ENCODE assay signal across 15 mouse cellular contexts in the genomic region with DNA sequence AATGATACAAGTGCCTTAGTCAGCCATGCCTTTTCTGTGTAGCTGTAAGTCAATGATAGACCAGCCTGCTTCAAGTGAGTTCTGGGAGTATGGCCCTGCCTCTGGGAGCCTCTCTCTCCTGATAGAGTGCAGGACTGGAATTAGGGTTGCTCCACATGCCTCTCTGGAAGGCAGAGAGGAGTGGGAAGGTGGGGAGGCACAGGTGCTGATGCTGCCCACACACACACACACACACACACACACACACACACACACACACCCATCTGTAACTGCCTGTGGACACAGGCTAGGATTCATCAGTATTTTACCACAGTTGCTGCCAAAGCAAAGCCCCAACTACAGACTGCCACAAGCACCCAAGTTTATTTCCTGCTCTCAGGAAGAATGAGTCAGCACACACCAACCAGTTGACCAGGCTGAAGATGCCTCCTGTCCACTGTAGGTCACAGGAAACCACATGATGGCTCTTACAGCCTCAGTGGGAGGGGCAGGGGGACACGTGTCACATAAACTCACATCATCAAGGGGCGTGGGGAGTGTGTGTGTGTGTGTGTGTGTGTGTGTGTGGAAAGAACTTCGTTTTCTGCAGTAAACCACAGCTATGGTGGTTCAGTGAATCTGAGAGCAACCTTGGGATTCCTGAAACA. TPM values are rescaled to one million over a fixed set of nuclear protein-coding genes. Genes with fewer than 3 reads are reported as not detected.
DNase-seq lines count a peak whose midpoint lies in the region; ATAC-seq and TF ChIP-seq lines count a peak whose summit lies in the region.
"Had no signal": no experiment of that assay in that cellular context is flagged by ENCODE, and none has a peak within 500 bp of the region (broad histone marks: within the 10 kb centered on the region; RNA-seq: fewer than 3 reads in every experiment).

No protein-coding gene starts in this region.

- H3K9ac ChIP-seq in heart, embryonic 11.5 days (ENCODE audit: low read depth, low read length): no peak overlapping the region
- H3K9ac ChIP-seq in CH12.LX (ENCODE audit: insufficient read depth, low read depth): no peak overlapping the region
- H3K9ac ChIP-seq in forebrain, embryonic 15.5 days (replicated peaks): no peak overlapping the region
- H3K9ac ChIP-seq in hindbrain, embryonic 13.5 days: no peak overlapping the region
- H3K9ac ChIP-seq: limb, embryonic 12.5 days had no signal

- no peak overlapping the region for H3K27ac ChIP-seq in heart, embryonic 11.5 days (ENCODE audit: low read depth, low read length)
- no peak overlapping the region for H3K27ac ChIP-seq in CH12.LX (ENCODE audit: insufficient read depth, low read depth)
- H3K27ac ChIP-seq in forebrain, embryonic 15.5 days (replicated peaks): no peak overlapping the region
- no peak overlapping the region for H3K27ac ChIP-seq in hindbrain, embryonic 13.5 days
- H3K27ac ChIP-seq: layer of hippocampus, adult 2 months; limb, embryonic 12.5 days had no signal

- no peak overlapping the region for H3K4me3 ChIP-seq in heart, embryonic 11.5 days (ENCODE audit: low read depth, low read length)
- no peak overlapping the region for H3K4me3 ChIP-seq in CH12.LX (replicated peaks in 1 of 3; ENCODE audit: low read depth in 2 of 3, low read length in 2 of 3, poor library complexity in 1 of 3)
- no peak overlapping the region for H3K4me3 ChIP-seq in forebrain, embryonic 15.5 days
- H3K4me3 ChIP-seq in hindbrain, embryonic 13.5 days: no peak overlapping the region
- H3K4me3 ChIP-seq: layer of hippocampus, adult 2 months; limb, embryonic 12.5 days had no signal

- TF ChIP-seq EP300 in CH12.LX (IDR thresholded peaks at IDR 0.05; ENCODE audit: low read length): no peak

- WGBS in heart, embryonic 11.5 days (ENCODE audit: insufficient replicate concordance): 54% methylated on average over 3 of the region's 3 CpGs
- 56% methylated on average over 3 of the region's 3 CpGs for WGBS in forebrain, embryonic 15.5 days
- WGBS in hindbrain, embryonic 13.5 days: 68% methylated on average over 3 of the region's 3 CpGs

- no peak for ATAC-seq in heart, embryonic 11.5 days (replicated peaks; ENCODE audit: insufficient number of reproducible peaks, low FRiP score, low TSS enrichment)
- ATAC-seq in granulocyte monocyte progenitor cell, adult 5-6 weeks (replicated peaks; ENCODE audit: poor library complexity, severe bottlenecking): peak; percentile 91
- ATAC-seq in megakaryocyte, adult 5-6 weeks (ENCODE audit: poor library complexity, severe bottlenecking): peak; percentile 93
- no peak for ATAC-seq in forebrain, embryonic 15.5 days (replicated peaks)
- no peak for ATAC-seq in hindbrain, embryonic 13.5 days (ENCODE audit: low FRiP score)
- ATAC-seq: activated CD4-positive, CD25-positive, alpha-beta regulatory T cell, adult 4 months had no signal

- H3K9me3 ChIP-seq in heart, embryonic 11.5 days (replicated peaks; ENCODE audit: control insufficient read depth, low read length): no peaks in the 10 kb centered on the region
- H3K9me3 ChIP-seq in CH12.LX (replicated peaks; ENCODE audit: low read length): peaks cover 9% of the 10 kb centered on the region
- no peaks in the 10 kb centered on the region for H3K9me3 ChIP-seq in forebrain, embryonic 15.5 days
- no peaks in the 10 kb centered on the region for H3K9me3 ChIP-seq in hindbrain, embryonic 13.5 days
- H3K9me3 ChIP-seq: limb, embryonic 12.5 days had no signal

- in situ Hi-C loops in CH12.LX (cut with MboI; ENCODE audit: low pct_ligation_motif_present, low pct_unique_long_range_greater_than_20kb, low sequenced_read_pairs): no loop called here

- TF ChIP-seq CTCF in CH12.LX (conservative IDR thresholded peaks at IDR 0.05 in 1 of 2, IDR thresholded peaks at IDR 0.05 in 1 of 2; ENCODE audit: low read depth in 2 of 2, low read length in 2 of 2): no peak

- peak; percentile 90 for DNase-seq in heart, adult 11 months
- no peak for DNase-seq in CH12.LX (ENCODE audit: extremely low read depth)
- DNase-seq in urinary bladder, adult 18-20 months (ENCODE audit: low spot score in 2 of 2): no peak
- DNase-seq: cerebellum, postnatal 14 days; gastrocnemius, postnatal 25 days had no signal

- no peak overlapping the region for H3K4me2 ChIP-seq in heart, embryonic 11.5 days
- H3K4me2 ChIP-seq in CH12.LX (ENCODE audit: insufficient read depth, low read depth, poor library complexity, severe bottlenecking): no peak overlapping the region
- H3K4me2 ChIP-seq in forebrain, embryonic 15.5 days (replicated peaks): no peak overlapping the region
- H3K4me2 ChIP-seq in hindbrain, embryonic 13.5 days: no peak overlapping the region
- H3K4me2 ChIP-seq: limb, embryonic 12.5 days had no signal

- H3K4me1 ChIP-seq in heart, embryonic 11.5 days (ENCODE audit: control insufficient read depth, insufficient read depth, low read length): no peaks in the 10 kb centered on the region; the same call in 1 of the 2 replicates
- H3K4me1 ChIP-seq in CH12.LX (ENCODE audit: control insufficient read depth in 1 of 2, insufficient read depth in 2 of 2): peaks cover 8 to 22% of the 10 kb centered on the region in 2 experiments
- no peaks in the 10 kb centered on the region for H3K4me1 ChIP-seq in forebrain, embryonic 15.5 days
- H3K4me1 ChIP-seq in hindbrain, embryonic 13.5 days (replicated peaks): no peaks in the 10 kb centered on the region
- H3K4me1 ChIP-seq: limb, embryonic 12.5 days had no signal

- no peaks in the 10 kb centered on the region for H3K27me3 ChIP-seq in heart, embryonic 11.5 days (ENCODE audit: control insufficient read depth, insufficient read depth, low read length)
- peaks cover 5% of the 10 kb centered on the region for H3K27me3 ChIP-seq in CH12.LX (replicated peaks)
- no peaks in the 10 kb centered on the region for H3K27me3 ChIP-seq in forebrain, embryonic 15.5 days
- H3K27me3 ChIP-seq in hindbrain, embryonic 13.5 days: no peaks in the 10 kb centered on the region
- H3K27me3 ChIP-seq: limb, embryonic 12.5 days had no signal

- no peaks in the 10 kb centered on the region for H3K36me3 ChIP-seq in heart, embryonic 11.5 days (ENCODE audit: control insufficient read depth, insufficient read depth, low read length)
- H3K36me3 ChIP-seq in CH12.LX (replicated peaks in 1 of 2; ENCODE audit: control insufficient read depth in 1 of 2, insufficient read depth in 1 of 2, low read length in 1 of 2): no peaks in the 10 kb centered on the region
- no peaks in the 10 kb centered on the region for H3K36me3 ChIP-seq in forebrain, embryonic 15.5 days
- H3K36me3 ChIP-seq in hindbrain, embryonic 13.5 days: no peaks in the 10 kb centered on the region
- H3K36me3 ChIP-seq: limb, embryonic 12.5 days had no signal

- no peak for TF ChIP-seq RAD21 in CH12.LX (IDR thresholded peaks at IDR 0.05; ENCODE audit: low read depth, low read length)

- dilution Hi-C loops in CH12.LX (cut with MboI; ENCODE audit: extremely low pct_ligation_motif_present, extremely low pct_unique_long_range_greater_than_20kb, low sequenced_read_pairs): no loop called here

- no peaks in the 10 kb centered on the region for H3K79me2 ChIP-seq in CH12.LX (replicated peaks; ENCODE audit: control insufficient read depth, extremely low read depth, insufficient read depth, poor library complexity, severe bottlenecking)

- no peak for TF ChIP-seq POLR2A in CH12.LX (IDR thresholded peaks at IDR 0.05; ENCODE audit: low read depth, low read length)

RNA-seq across cellular contexts. Expression of a gene that starts 3.7 kb away (rescaled TPM):
- not detected in 2 replicates for polyA plus RNA-seq in heart, embryonic 11.5 days (2014; fragmentation: Nextera tagmentation; extraction: Ambion mirVana)
- total RNA-seq in CH12.LX (2012; rRNA removed) (not detected in 2 replicates), CH12.LX (2014; rRNA removed) (not detected in 2 replicates)
- polyA plus RNA-seq in CH12.LX (2012; ENCODE audit: insufficient read length, low read depth): 0.40 TPM in 1 of 2 replicates, not detected in the other
- total RNA-seq in granulocyte monocyte progenitor cell, adult 5-6 weeks (2014; fragmentation: Nextera tagmentation): not detected in 2 replicates
- not detected in 2 replicates for total RNA-seq in granulocyte monocyte progenitor cell, adult 5-6 weeks (2017)
- 8.6 and 13.3 TPM in 2 replicates for total RNA-seq in megakaryocyte, adult 5-6 weeks (2015)
- 1.3 and 3.1 TPM in 2 replicates for total RNA-seq in megakaryocyte, adult 5-6 weeks (2017)
- not detected in 2 replicates for polyA plus RNA-seq in forebrain, embryonic 15.5 days (2015; fragmentation: Nextera tagmentation; extraction: Ambion mirVana)
- not detected in 2 replicates for polyA plus RNA-seq in hindbrain, embryonic 13.5 days (2015; fragmentation: Nextera tagmentation; extraction: Ambion mirVana)
- total RNA-seq: gastrocnemius, postnatal 25 days; layer of hippocampus, adult 2 months; midbrain, postnatal 0 days had no signal
- polyA plus RNA-seq: activated CD4-positive, CD25-positive, alpha-beta regulatory T cell, adult 4 months; limb, embryonic 12.5 days; midbrain, postnatal 0 days; testis, adult 2 months had no signal

RNA-seq across cellular contexts. Expression of a gene that starts 24.4 kb away (rescaled TPM):
- polyA plus RNA-seq in heart, embryonic 11.5 days (2014; fragmentation: Nextera tagmentation; extraction: Ambion mirVana): not detected in 2 replicates
- total RNA-seq in CH12.LX (2012; rRNA removed) (0.17 and 0.25 TPM in 2 replicates), CH12.LX (2014; rRNA removed) (0.16 and 0.26 TPM in 2 replicates)
- 0.25 and 0.50 TPM in 2 replicates for polyA plus RNA-seq in CH12.LX (2012; ENCODE audit: insufficient read length, low read depth)
- not detected in 2 replicates for total RNA-seq in granulocyte monocyte progenitor cell, adult 5-6 weeks (2014; fragmentation: Nextera tagmentation)
- total RNA-seq in granulocyte monocyte progenitor cell, adult 5-6 weeks (2017): 0.10 and 1.2 TPM in 2 replicates
- total RNA-seq in megakaryocyte, adult 5-6 weeks (2015): 28.7 and 33.7 TPM in 2 replicates
- 28.9 and 30.5 TPM in 2 replicates for total RNA-seq in megakaryocyte, adult 5-6 weeks (2017)
- polyA plus RNA-seq in forebrain, embryonic 15.5 days (2015; fragmentation: Nextera tagmentation; extraction: Ambion mirVana): 0.08 TPM in 1 of 2 replicates, not detected in the other
- 0.06 TPM in 1 of 2 replicates, not detected in the other for polyA plus RNA-seq in hindbrain, embryonic 13.5 days (2015; fragmentation: Nextera tagmentation; extraction: Ambion mirVana)
- total RNA-seq: layer of hippocampus, adult 2 months; midbrain, postnatal 0 days had no signal
- polyA plus RNA-seq: limb, embryonic 12.5 days; midbrain, postnatal 0 days had no signal

RNA-seq across cellular contexts. Expression of a gene that starts 31.1 kb away (rescaled TPM):
- 1.7 and 2.4 TPM in 2 replicates for polyA plus RNA-seq in heart, embryonic 11.5 days (2014; fragmentation: Nextera tagmentation; extraction: Ambion mirVana)
- not detected in 2 replicates for total RNA-seq in CH12.LX (2012; rRNA removed)
- not detected in 2 replicates for total RNA-seq in CH12.LX (2014; rRNA removed)
- polyA plus RNA-seq in CH12.LX (2012; ENCODE audit: insufficient read length, low read depth): not detected in 2 replicates
- total RNA-seq in granulocyte monocyte progenitor cell, adult 5-6 weeks (2014; fragmentation: Nextera tagmentation): 24.4 and 25.9 TPM in 2 replicates
- 17.4 and 17.7 TPM in 2 replicates for total RNA-seq in granulocyte monocyte progenitor cell, adult 5-6 weeks (2017)
- 107 TPM in 2 replicates for total RNA-seq in megakaryocyte, adult 5-6 weeks (2015)
- total RNA-seq in megakaryocyte, adult 5-6 weeks (2017): 82.9 and 97.3 TPM in 2 replicates
- polyA plus RNA-seq in forebrain, embryonic 15.5 days (2015; fragmentation: Nextera tagmentation; extraction: Ambion mirVana): 0.20 TPM in 1 of 2 replicates, not detected in the other
- polyA plus RNA-seq in hindbrain, embryonic 13.5 days (2015; fragmentation: Nextera tagmentation; extraction: Ambion mirVana): not detected in 2 replicates
- polyA plus RNA-seq: limb, embryonic 12.5 days had no signal

RNA-seq across cellular contexts. Expression of a gene that starts 36.4 kb away (rescaled TPM):
- polyA plus RNA-seq in heart, embryonic 11.5 days (2014; fragmentation: Nextera tagmentation; extraction: Ambion mirVana): 0.93 and 0.96 TPM in 2 replicates
- total RNA-seq in CH12.LX (2012; rRNA removed): not detected in 2 replicates
- total RNA-seq in CH12.LX (2014; rRNA removed): not detected in 2 replicates
- polyA plus RNA-seq in CH12.LX (2012; ENCODE audit: insufficient read length, low read depth): not detected in 2 replicates
- total RNA-seq in granulocyte monocyte progenitor cell, adult 5-6 weeks (2014; fragmentation: Nextera tagmentation): 1.1 and 2.2 TPM in 2 replicates
- total RNA-seq in granulocyte monocyte progenitor cell, adult 5-6 weeks (2017): 0.60 and 1.3 TPM in 2 replicates
- total RNA-seq in megakaryocyte, adult 5-6 weeks (2015): 30.8 and 36.3 TPM in 2 replicates
- total RNA-seq in megakaryocyte, adult 5-6 weeks (2017): 23.7 and 26.5 TPM in 2 replicates
- 1.2 and 1.6 TPM in 2 replicates for polyA plus RNA-seq in forebrain, embryonic 15.5 days (2015; fragmentation: Nextera tagmentation; extraction: Ambion mirVana)
- 0.96 and 2.0 TPM in 2 replicates for polyA plus RNA-seq in hindbrain, embryonic 13.5 days (2015; fragmentation: Nextera tagmentation; extraction: Ambion mirVana)
- polyA plus RNA-seq: activated CD4-positive, CD25-positive, alpha-beta regulatory T cell, adult 4 months had no signal

RNA-seq across cellular contexts. Expression of a gene that starts 50.7 kb away (rescaled TPM):
- polyA plus RNA-seq in heart, embryonic 11.5 days (2014; fragmentation: Nextera tagmentation; extraction: Ambion mirVana): not detected in 2 replicates
- total RNA-seq in CH12.LX (2012; rRNA removed): not detected in 2 replicates
- total RNA-seq in CH12.LX (2014; rRNA removed): not detected in 2 replicates
- not detected in 2 replicates for polyA plus RNA-seq in CH12.LX (2012; ENCODE audit: insufficient read length, low read depth)
- total RNA-seq in granulocyte monocyte progenitor cell, adult 5-6 weeks (2014; fragmentation: Nextera tagmentation): not detected in 2 replicates
- not detected in 2 replicates for total RNA-seq in granulocyte monocyte progenitor cell, adult 5-6 weeks (2017)
- not detected in 2 replicates for total RNA-seq in megakaryocyte, adult 5-6 weeks (2015)
- not detected in 2 replicates for total RNA-seq in megakaryocyte, adult 5-6 weeks (2017)
- polyA plus RNA-seq in forebrain, embryonic 15.5 days (2015; fragmentation: Nextera tagmentation; extraction: Ambion mirVana): not detected in 2 replicates
- not detected in 2 replicates for polyA plus RNA-seq in hindbrain, embryonic 13.5 days (2015; fragmentation: Nextera tagmentation; extraction: Ambion mirVana)
- total RNA-seq: gastrocnemius, postnatal 25 days; layer of hippocampus, adult 2 months; midbrain, postnatal 0 days had no signal
- polyA plus RNA-seq: activated CD4-positive, CD25-positive, alpha-beta regulatory T cell, adult 4 months; limb, embryonic 12.5 days; midbrain, postnatal 0 days; testis, adult 2 months had no signal

Comparison
In these comparisons a context has a peak if more than half of its experiments do, and no peak if none do; other contexts are left out.
1. ATAC-seq: peak in granulocyte monocyte progenitor cell, adult 5-6 weeks (single experiment) and megakaryocyte, adult 5-6 weeks (single experiment); none in heart, embryonic 11.5 days (single experiment), forebrain, embryonic 15.5 days (single experiment) and hindbrain, embryonic 13.5 days (single experiment).